In genomic region chr2:110085701-110086143, GRCm38 (mm10) we compare ENCODE assay signal across 14 mouse cellular contexts.
DNase-seq lines count a peak whose midpoint lies in the region; ATAC-seq and TF ChIP-seq lines count a peak whose summit lies in the region.
"Had no signal": no experiment of that assay in that cellular context is flagged by ENCODE, and none has a peak within 500 bp of the region (broad histone marks: within the 10 kb centered on the region; RNA-seq: fewer than 3 reads in every experiment).

No protein-coding gene starts in this region.

- H3K4me1 ChIP-seq in neural tube, embryonic 15.5 days, result no peaks in the 10 kb centered on the region
- peaks cover 4% of the 10 kb centered on the region for H3K4me1 ChIP-seq in embryonic fibroblast, embryonic 13.5 days (ENCODE audit: control insufficient read depth, insufficient read depth, low read length)
- H3K4me1 ChIP-seq in stomach, embryonic 15.5 days, result no peaks in the 10 kb centered on the region
- H3K4me1 ChIP-seq: liver, embryonic 12.5 days had no signal

- no peaks in the 10 kb centered on the region for H3K9me3 ChIP-seq in neural tube, embryonic 15.5 days (replicated peaks)
- no peaks in the 10 kb centered on the region for H3K9me3 ChIP-seq in stomach, embryonic 15.5 days
- H3K9me3 ChIP-seq: G1E; liver, embryonic 12.5 days; megakaryocyte, embryonic 14.5 days had no signal

- H3K27me3 ChIP-seq in neural tube, embryonic 15.5 days (replicated peaks), result no peaks in the 10 kb centered on the region
- no peaks in the 10 kb centered on the region for H3K27me3 ChIP-seq in stomach, embryonic 15.5 days (replicated peaks)
- H3K27me3 ChIP-seq: liver, embryonic 12.5 days; megakaryocyte, embryonic 14.5 days had no signal

- no peaks in the 10 kb centered on the region for H3K36me3 ChIP-seq in neural tube, embryonic 15.5 days
- no peaks in the 10 kb centered on the region for H3K36me3 ChIP-seq in stomach, embryonic 15.5 days
- H3K36me3 ChIP-seq: G1E; liver, embryonic 12.5 days had no signal

- WGBS in neural tube, embryonic 15.5 days, result 65% methylated on average over 3 of the region's 3 CpGs
- WGBS in stomach, embryonic 15.5 days, result 52% methylated on average over 3 of the region's 3 CpGs

- no peak for TF ChIP-seq POLR2A in embryonic fibroblast, embryonic 13.5 days (IDR thresholded peaks at IDR 0.05; ENCODE audit: low read depth, low read length)

- peak; percentile 60 for DNase-seq in neural tube, embryonic 10.5 days (ENCODE audit: extremely low spot score, low spot score)
- peak; percentile 72 for DNase-seq in hindlimb bud, embryonic 11.5 days (ENCODE audit: extremely low spot score, low read depth, low spot score)
- no peak for DNase-seq in spleen, postnatal 4 days (ENCODE audit: low spot score in 2 of 2)
- DNase-seq in left cerebral cortex, postnatal 14 days (ENCODE audit: low spot score in 2 of 2), result no peak
- DNase-seq in left cerebral cortex, postnatal 10 days (ENCODE audit: extremely low spot score in 1 of 2, low spot score in 2 of 2), result no peak
- DNase-seq: thymus, postnatal 25 days had no signal

- H3K4me2 ChIP-seq in neural tube, embryonic 15.5 days, result no peak overlapping the region
- no peak overlapping the region for H3K4me2 ChIP-seq in stomach, embryonic 15.5 days
- H3K4me2 ChIP-seq: liver, embryonic 12.5 days had no signal

- H3K4me3 ChIP-seq in neural tube, embryonic 15.5 days (replicated peaks), result no peak overlapping the region
- H3K4me3 ChIP-seq in embryonic fibroblast, embryonic 13.5 days (ENCODE audit: insufficient read depth, low read length), result no peak overlapping the region
- H3K4me3 ChIP-seq in stomach, embryonic 15.5 days (replicated peaks), result no peak overlapping the region
- H3K4me3 ChIP-seq: erythroblast, embryonic 14.5 days; liver, embryonic 12.5 days; megakaryocyte, embryonic 14.5 days had no signal

- ATAC-seq in neural tube, embryonic 15.5 days (ENCODE audit: low FRiP score), result no peak
- ATAC-seq in stomach, embryonic 15.5 days (ENCODE audit: insufficient read depth, low FRiP score, low read depth), result peak; percentile 77
- ATAC-seq: hindbrain, embryonic 16.5 days; liver, embryonic 12.5 days had no signal

- TF ChIP-seq CTCF in embryonic fibroblast, embryonic 13.5 days (IDR thresholded peaks at IDR 0.05; ENCODE audit: borderline replicate concordance, insufficient read depth, low read length), result no peak

- H3K9ac ChIP-seq in neural tube, embryonic 15.5 days (replicated peaks), result no peak overlapping the region
- no peak overlapping the region for H3K9ac ChIP-seq in stomach, embryonic 15.5 days
- H3K9ac ChIP-seq: liver, embryonic 12.5 days had no signal

- intact Hi-C loops in left cerebral cortex, postnatal 14 days (cut with DNase I), result no loop called here
- intact Hi-C loops in left cerebral cortex, postnatal 10 days (cut with DNase I), result no loop called here

- no peak overlapping the region for H3K27ac ChIP-seq in neural tube, embryonic 15.5 days (replicated peaks)
- H3K27ac ChIP-seq in embryonic fibroblast, embryonic 13.5 days (ENCODE audit: insufficient read depth, low read length), result peak overlapping the region; percentile 64
- peak overlapping the region; percentile 36; the same call in 1 of the 2 replicates for H3K27ac ChIP-seq in stomach, embryonic 15.5 days
- H3K27ac ChIP-seq: liver, embryonic 12.5 days had no signal

Comparison
In these comparisons a context has a peak if more than half of its experiments do, and no peak if none do; other contexts are left out.
1. DNase-seq: peak in neural tube, embryonic 10.5 days (single experiment) and hindlimb bud, embryonic 11.5 days (single experiment); none in spleen, postnatal 4 days (0 of 2), left cerebral cortex, postnatal 14 days (0 of 2) and left cerebral cortex, postnatal 10 days (0 of 2).